Comparison of ENCODE assay signal across 8 mouse cellular contexts in genomic region chr11:105943133-105944102, GRCm38 (mm10). TPM values are rescaled to one million over a fixed set of nuclear protein-coding genes. Genes with fewer than 3 reads are reported as not detected.
DNase-seq lines count a peak whose midpoint lies in the region; ATAC-seq lines count a peak whose summit lies in the region.

No protein-coding gene starts in this region.

- peak overlapping the region; percentile 92 for H3K4me2 ChIP-seq in heart, embryonic 15.5 days

- peak overlapping the region; percentile 68 for H3K4me3 ChIP-seq in heart, embryonic 15.5 days

- no peak for ATAC-seq in heart, embryonic 15.5 days (replicated peaks; ENCODE audit: insufficient number of reproducible peaks, insufficient read depth, low FRiP score, low read depth)
- 0 out of 2 replicates have a peak, but pooled peaks have one; percentile 2 for ATAC-seq in megakaryocyte-erythroid progenitor cell, adult 5-6 weeks (replicated peaks; ENCODE audit: low FRiP score, low TSS enrichment, poor library complexity, severe bottlenecking)

- H3K27ac ChIP-seq in heart, embryonic 15.5 days, result peak overlapping the region; percentile 79

- H3K4me1 ChIP-seq in heart, embryonic 15.5 days (replicated peaks), result peaks cover 22% of the 10 kb centered on the region

- peaks cover 38% of the 10 kb centered on the region for H3K27me3 ChIP-seq in heart, embryonic 15.5 days

- H3K9me3 ChIP-seq in heart, embryonic 15.5 days (replicated peaks), result no peaks in the 10 kb centered on the region

- peak overlapping the region; percentile 65 for H3K9ac ChIP-seq in heart, embryonic 15.5 days

- peak; percentile 40 for DNase-seq in right cerebral cortex, adult 18-20 months
- DNase-seq in right cerebral cortex, postnatal 36 days (ENCODE audit: low spot score in 2 of 2), result no peak
- DNase-seq in embryo, embryonic 10.5 days (ENCODE audit: low spot score), result peak; percentile 39
- DNase-seq in kidney, postnatal 25 days, result peak; percentile 54 to 68
- peak; percentile 86 for DNase-seq in testis, postnatal 10 days (ENCODE audit: low spot score)
- DNase-seq in layer of hippocampus, postnatal 10 days (ENCODE audit: low spot score in 2 of 2), result no peak

- no peaks in the 10 kb centered on the region for H3K36me3 ChIP-seq in heart, embryonic 15.5 days

- 6% methylated on average over 47 of the region's 47 CpGs for WGBS in heart, embryonic 15.5 days

RNA-seq across cellular contexts. Expression of gene Cyb561, which starts 9.7 kb away (rescaled TPM):
- 6.2 and 16.8 TPM in 2 replicates for polyA plus RNA-seq in heart, embryonic 15.5 days (2015; fragmentation: Nextera tagmentation; extraction: Ambion mirVana)
- 3.3 and 10.0 TPM in 2 replicates for total RNA-seq in megakaryocyte-erythroid progenitor cell, adult 5-6 weeks (2014; fragmentation: Nextera tagmentation)
- total RNA-seq in megakaryocyte-erythroid progenitor cell, adult 5-6 weeks (2017), result 2.1 and 2.5 TPM in 2 replicates
- 10 to 100 TPM; 31.6 to 42.5 TPM for total RNA-seq in layer of hippocampus, postnatal 10 days (2021)

RNA-seq across cellular contexts. Expression of gene Ace, which starts 24.3 kb away (rescaled TPM):
- 3.3 and 3.9 TPM in 2 replicates for polyA plus RNA-seq in heart, embryonic 15.5 days (2015; fragmentation: Nextera tagmentation; extraction: Ambion mirVana)
- total RNA-seq in megakaryocyte-erythroid progenitor cell, adult 5-6 weeks (2014; fragmentation: Nextera tagmentation), result not detected in 2 replicates
- total RNA-seq in megakaryocyte-erythroid progenitor cell, adult 5-6 weeks (2017), result 0.38 TPM in 1 of 2 replicates, not detected in the other
- 10 to 100 TPM; 11.1 to 12.6 TPM for total RNA-seq in layer of hippocampus, postnatal 10 days (2021)

RNA-seq across cellular contexts. Expression of gene Ace3, which starts 51.1 kb away (rescaled TPM):
- not detected in 2 replicates for polyA plus RNA-seq in heart, embryonic 15.5 days (2015; fragmentation: Nextera tagmentation; extraction: Ambion mirVana)
- not detected in 2 replicates for total RNA-seq in megakaryocyte-erythroid progenitor cell, adult 5-6 weeks (2014; fragmentation: Nextera tagmentation)
- total RNA-seq in megakaryocyte-erythroid progenitor cell, adult 5-6 weeks (2017), result not detected in 2 replicates
- not detected for total RNA-seq in layer of hippocampus, postnatal 10 days (2021)

Comparison
In these comparisons a context has a peak if more than half of its experiments do, and no peak if none do; other contexts are left out.
1. DNase-seq: peak in right cerebral cortex, adult 18-20 months (single experiment), embryo, embryonic 10.5 days (single experiment), kidney, postnatal 25 days (2 of 2) and testis, postnatal 10 days (single experiment); none in right cerebral cortex, postnatal 36 days (0 of 2) and layer of hippocampus, postnatal 10 days (0 of 2).
2. RNA of gene Ace, which starts 24.3 kb away (total RNA-seq): 11.1 to 12.6 TPM in layer of hippocampus, postnatal 10 days; 0.38 TPM in megakaryocyte-erythroid progenitor cell, adult 5-6 weeks; every median in the first group is over 4 times any median in the second.